12 mouse cellular contexts compared by ENCODE assay signal in the genomic region with DNA sequence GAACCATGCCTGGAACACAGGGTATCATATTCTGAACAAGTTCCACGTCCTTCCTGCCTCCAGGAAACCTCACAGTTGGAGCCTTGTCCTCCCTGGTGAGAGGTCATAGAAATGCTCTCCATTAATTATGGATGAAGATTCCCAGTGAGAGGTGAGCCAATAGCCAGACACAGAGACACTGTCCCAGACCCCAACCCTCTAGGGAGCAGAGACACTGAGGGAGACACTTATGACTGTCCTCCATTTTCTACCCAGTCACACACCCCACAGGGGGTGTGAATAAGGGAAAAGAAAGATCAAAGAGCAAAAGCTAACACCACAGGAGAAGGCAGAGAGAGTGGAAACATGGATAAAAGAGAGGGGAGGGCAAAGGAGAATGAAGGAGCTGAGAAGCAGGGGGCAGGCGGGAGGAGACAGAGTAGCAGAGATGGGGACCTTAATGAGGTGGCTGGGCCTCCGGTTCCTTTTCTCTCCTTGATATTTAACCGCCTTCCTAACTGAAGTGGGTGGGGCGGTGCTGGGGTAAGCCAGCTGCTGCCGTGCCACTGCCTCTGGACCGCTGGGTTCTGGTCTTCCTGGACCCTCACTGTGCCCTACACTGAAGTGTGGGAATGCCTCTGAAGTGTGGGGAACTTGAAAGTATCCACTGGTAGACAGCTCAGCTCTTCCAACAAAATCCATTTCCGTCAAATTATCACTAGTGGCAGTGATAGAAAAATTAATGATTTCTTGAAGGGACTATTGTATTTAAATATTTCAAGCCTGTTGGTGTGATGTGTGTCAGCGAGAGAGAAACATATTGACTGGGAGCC.
DNase-seq lines count a peak whose midpoint lies in the region; ATAC-seq lines count a peak whose summit lies in the region.
"Had no signal": no experiment of that assay in that cellular context is flagged by ENCODE, and none has a peak within 500 bp of the region (broad histone marks: within the 10 kb centered on the region; RNA-seq: fewer than 3 reads in every experiment).

No protein-coding gene starts in this region.

- H3K4me2 ChIP-seq in hindbrain, embryonic 12.5 days (replicated peaks) = peak overlapping the region; percentile 8; the same call in 1 of the 2 replicates
- H3K4me2 ChIP-seq in midbrain, embryonic 16.5 days (ENCODE audit: low read length) = 0 out of 2 replicates have a peak overlapping the region, but pooled peaks have one; percentile 17
- H3K4me2 ChIP-seq: heart, embryonic 11.5 days had no signal

- H3K27me3 ChIP-seq in hindbrain, embryonic 12.5 days = 0 out of 2 replicates have a peak, but pooled peaks cover 2% of the 10 kb centered on the region
- no peaks in the 10 kb centered on the region for H3K27me3 ChIP-seq in midbrain, embryonic 16.5 days (ENCODE audit: control insufficient read depth, insufficient read depth, low read depth, low read length)

- DNase-seq in ZHBTc4 (ENCODE audit: low read depth, low spot score) = peak; percentile 42
- peak; percentile 31 for DNase-seq in embryo, embryonic 10.5 days (ENCODE audit: low spot score)
- no peak for DNase-seq in layer of hippocampus, postnatal 14 days (ENCODE audit: low spot score in 2 of 2)
- DNase-seq in thymus, postnatal 36 days = no peak
- DNase-seq in layer of hippocampus, adult 11-12 months (ENCODE audit: low spot score) = no peak
- DNase-seq: kidney, postnatal 14 days; liver, postnatal 0 days; thymus, postnatal 25 days had no signal

- WGBS in hindbrain, embryonic 12.5 days = 7% methylated on average over 9 of the region's 9 CpGs
- 6% methylated on average over 9 of the region's 9 CpGs for WGBS in midbrain, embryonic 16.5 days

- peak; percentile 59 for ATAC-seq in hindbrain, embryonic 12.5 days (ENCODE audit: low FRiP score)
- peak; percentile 80 for ATAC-seq in midbrain, embryonic 16.5 days
- ATAC-seq: activated CD4-positive, CD25-positive, alpha-beta regulatory T cell, adult 4 months; liver, postnatal 0 days had no signal

- H3K4me1 ChIP-seq in hindbrain, embryonic 12.5 days = peaks cover 16% of the 10 kb centered on the region
- H3K4me1 ChIP-seq in midbrain, embryonic 16.5 days (ENCODE audit: control insufficient read depth, insufficient read depth, low read length) = peaks cover 8% of the 10 kb centered on the region

- H3K27ac ChIP-seq in hindbrain, embryonic 12.5 days = peak overlapping the region; percentile 53; the same call in 1 of the 2 replicates
- H3K27ac ChIP-seq in midbrain, embryonic 16.5 days (ENCODE audit: low read length) = peak overlapping the region; percentile 72

- H3K4me3 ChIP-seq in hindbrain, embryonic 12.5 days = no peak overlapping the region
- no peak overlapping the region for H3K4me3 ChIP-seq in midbrain, embryonic 16.5 days (ENCODE audit: low read depth, low read length)

- H3K9ac ChIP-seq in hindbrain, embryonic 12.5 days = no peak overlapping the region
- no peak overlapping the region for H3K9ac ChIP-seq in midbrain, embryonic 16.5 days (ENCODE audit: low read depth, low read length)
- H3K9ac ChIP-seq: liver, postnatal 0 days had no signal

- H3K9me3 ChIP-seq in hindbrain, embryonic 12.5 days (replicated peaks) = no peaks in the 10 kb centered on the region
- H3K9me3 ChIP-seq in midbrain, embryonic 16.5 days (replicated peaks; ENCODE audit: control insufficient read depth, low read length, poor library complexity, severe bottlenecking) = no peaks in the 10 kb centered on the region; the same call in 1 of the 2 replicates

- no peaks in the 10 kb centered on the region for H3K36me3 ChIP-seq in hindbrain, embryonic 12.5 days
- no peaks in the 10 kb centered on the region for H3K36me3 ChIP-seq in midbrain, embryonic 16.5 days (ENCODE audit: control insufficient read depth, insufficient read depth, low read length)

Comparison
In these comparisons a context has a peak if more than half of its experiments do, and no peak if none do; other contexts are left out.
1. DNase-seq: peak in ZHBTc4 (single experiment) and embryo, embryonic 10.5 days (single experiment); none in layer of hippocampus, postnatal 14 days (0 of 2), thymus, postnatal 36 days (0 of 2) and layer of hippocampus, adult 11-12 months (single experiment).